Mouse (Mus musculus) CD4-positive, CD25-positive, alpha-beta regulatory T cell, adult 9 weeks (primary cell): Measurements from ENCODE around the gene Zfp629. TPM values are rescaled to one million over a fixed set of nuclear protein-coding genes. Genes with fewer than 3 reads are reported as not detected.

ENCODE experiments used
- polyA plus RNA-seq: library from polyadenylated mRNA; unstranded; fragments of 100-300 nt; shearing (Covaris generic); gene quantifications from one replicate; pipeline ENCODE4 v1.2.1, GENCODE M21; 2017

The Zfp629 gene
- 2.3 TPM for polyA plus RNA-seq

DNA sequence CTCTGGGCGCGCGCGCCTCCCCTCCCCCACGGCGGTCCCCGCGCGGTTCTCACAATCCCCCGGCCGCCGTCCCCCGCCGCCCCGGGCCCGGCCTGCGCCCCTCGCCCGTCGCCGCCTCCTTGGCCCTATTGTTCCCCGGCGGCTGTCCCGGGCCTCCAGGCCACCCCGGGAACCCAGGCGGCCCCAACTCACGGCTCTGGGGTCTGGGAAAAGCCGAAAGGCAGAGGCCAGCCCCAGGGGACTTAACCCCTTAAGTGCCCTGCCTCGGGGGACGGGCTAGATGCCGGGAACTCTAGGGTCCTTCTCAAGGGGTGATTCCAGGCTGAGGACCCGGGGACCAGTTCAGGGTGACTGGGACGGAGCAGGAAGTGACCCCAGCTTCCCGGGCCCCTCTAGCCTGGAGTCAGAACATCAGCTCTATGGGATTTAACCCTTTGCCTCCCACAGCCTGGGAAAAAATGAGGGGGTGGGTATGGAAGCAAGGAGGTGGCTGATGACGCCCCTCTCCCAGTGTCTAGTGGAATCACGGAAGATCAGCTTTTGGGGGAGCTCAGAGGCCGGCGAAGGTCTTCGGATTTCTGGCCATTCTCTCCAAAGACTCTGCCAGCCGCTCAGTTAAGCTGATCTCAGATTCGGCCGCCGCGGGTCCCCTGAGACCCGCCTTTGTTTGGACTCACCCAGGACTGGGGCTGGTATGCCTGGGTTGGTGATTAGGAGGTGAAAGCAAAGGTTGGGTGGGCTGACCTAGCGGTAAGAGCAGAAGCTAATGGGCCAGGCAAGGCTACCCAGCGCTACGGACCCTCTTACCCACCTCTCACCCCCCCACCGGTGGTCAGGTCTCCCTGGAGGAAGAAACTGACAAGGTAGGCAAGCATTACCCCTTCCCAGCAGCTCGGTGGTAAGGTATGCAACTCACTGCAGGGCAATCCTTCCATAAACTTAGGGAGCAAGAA is at the start of gene Zfp629:
TSS of gene Zfp629 (minus strand) at position 907 of the 953 bp plus-strand sequence.

DNA sequence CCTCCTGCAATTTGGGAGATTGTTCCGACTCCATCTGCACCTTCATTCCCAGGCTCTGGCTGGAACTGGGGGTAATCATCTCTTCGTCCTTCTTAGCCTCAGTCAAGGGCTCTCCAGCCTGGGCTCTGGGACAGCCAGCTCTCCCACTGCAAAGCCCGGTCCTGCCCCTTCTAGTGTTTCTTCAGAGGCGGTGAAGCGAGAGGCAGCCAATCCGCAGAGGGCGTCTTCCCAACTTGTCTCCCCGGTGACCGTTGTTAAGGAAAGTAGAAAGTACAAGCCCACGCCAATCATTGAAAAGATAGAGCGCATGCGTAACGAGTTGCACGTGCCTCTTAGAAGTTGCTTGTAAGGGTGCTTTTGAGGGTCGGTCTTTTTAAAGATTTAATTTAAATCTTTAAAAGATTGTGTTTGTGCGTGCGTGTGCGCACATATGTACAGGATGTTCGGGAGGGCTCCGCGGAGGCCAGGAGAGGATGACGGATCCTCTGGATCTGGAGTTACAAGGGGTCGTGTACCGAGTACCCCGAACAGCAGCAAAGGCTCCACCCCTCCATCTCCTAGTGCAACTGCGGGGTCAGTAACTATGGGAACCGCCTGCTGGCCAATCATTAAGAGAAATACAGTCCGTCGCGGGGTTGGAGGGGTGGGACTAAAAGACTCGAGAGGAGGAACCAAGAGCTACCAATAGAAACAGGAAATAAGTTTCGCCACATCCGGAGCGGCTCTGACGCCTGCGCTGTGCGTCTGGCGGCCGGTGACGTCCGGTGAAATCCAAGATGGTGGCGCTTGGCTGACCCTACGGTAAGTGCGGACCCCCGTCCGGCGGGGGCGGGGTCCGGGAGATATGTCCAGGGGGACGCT is 27.4 kb downstream of the Zfp629 start, which contains the start of the genes Ccdc189 and Rnf40:
TSS of gene Ccdc189 (minus strand) at position 585 of the 861 bp plus-strand sequence.
TSS of gene Rnf40 (plus strand) at position 757 of the 861 bp plus-strand sequence.

DNA sequence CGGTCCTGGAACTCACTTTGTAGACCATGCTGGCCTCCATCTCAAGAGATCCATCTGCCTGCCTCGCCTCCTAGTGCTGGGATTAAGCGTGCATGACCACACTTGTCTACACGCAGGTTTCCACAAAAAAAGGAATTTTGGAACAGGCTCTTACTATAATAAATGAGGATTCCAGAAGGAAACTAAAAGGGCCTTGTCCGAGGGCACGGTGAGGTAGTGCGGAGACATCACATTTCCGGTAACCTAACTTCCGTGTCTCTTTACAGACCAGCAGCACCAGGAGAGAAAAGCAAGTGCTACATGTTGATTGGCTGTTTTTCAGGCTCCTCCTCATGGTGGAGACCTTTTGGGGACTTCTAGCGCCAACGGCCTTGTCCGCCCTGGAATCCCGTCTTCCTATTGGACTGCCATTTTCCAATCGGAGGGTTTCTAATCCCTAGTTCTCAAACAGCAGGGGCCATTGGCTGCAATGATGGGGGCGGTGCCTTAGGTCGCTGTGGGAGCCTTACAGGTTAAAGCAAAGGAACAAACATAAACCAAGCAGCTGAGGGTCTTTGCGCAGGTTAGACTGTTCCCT is 42.6 kb downstream of the Zfp629 start, which contains the start of gene Phkg2:
TSS of gene Phkg2 (plus strand) at position 446 of the 577 bp plus-strand sequence.

DNA sequence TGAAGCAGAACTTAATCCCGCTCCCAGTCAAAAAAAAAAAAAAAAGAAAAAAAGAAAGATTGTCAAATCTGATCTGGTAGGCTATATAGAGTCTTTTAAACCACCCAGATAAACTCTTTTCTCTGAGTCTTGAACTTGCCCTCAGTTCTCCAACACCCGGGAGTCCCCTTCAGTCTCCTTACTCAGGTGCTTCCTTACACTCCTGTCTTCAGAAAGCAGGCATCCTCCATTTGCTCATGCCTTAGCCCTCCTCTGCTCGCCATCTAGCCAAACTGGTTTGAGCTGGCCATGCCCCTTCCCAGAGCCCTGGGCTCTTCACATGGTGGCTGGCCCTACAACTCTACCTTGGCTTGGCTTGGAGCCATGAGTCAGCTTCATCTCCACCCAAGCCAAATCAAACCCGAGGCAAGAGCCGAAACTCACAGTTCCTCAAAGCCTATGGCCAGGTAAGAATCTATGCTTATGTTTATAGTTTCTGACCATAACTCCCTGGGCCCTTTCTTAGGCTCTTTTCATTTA is 54.2 kb downstream of the Zfp629 start, which contains the start of gene Tmem265:
TSS of gene Tmem265 (plus strand) at position 51 of the 519 bp plus-strand sequence.

Other genes starting within 250 kb of the Zfp629 start
- 24.7 TPM for gene Zfp747, start 239.7 kb downstream of the Zfp629 start, polyA plus RNA-seq
- 9.9 TPM for gene 9130019O22Rik, start 228.6 kb downstream of the Zfp629 start, polyA plus RNA-seq
- 6.4 TPM for gene E430018J23Rik, start 222.2 kb downstream of the Zfp629 start, polyA plus RNA-seq
- gene Zfp764, start 209.0 kb downstream of the Zfp629 start, polyA plus RNA-seq, result 17.3 TPM
- 48.9 TPM for gene Zfp688, start 193.7 kb downstream of the Zfp629 start, polyA plus RNA-seq
- 11.8 TPM for gene Zfp689, start 166.6 kb downstream of the Zfp629 start, polyA plus RNA-seq
- 141 TPM for gene Prr14, start 156.2 kb downstream of the Zfp629 start, polyA plus RNA-seq
- gene Fbrs, start 136.6 kb downstream of the Zfp629 start, polyA plus RNA-seq, result 9.0 TPM
- 81.0 TPM for gene Srcap, start 103.8 kb downstream of the Zfp629 start, polyA plus RNA-seq
- 10.2 TPM for gene Gm42715, start 96.2 kb downstream of the Zfp629 start, polyA plus RNA-seq
- gene Tmem265, start 54.4 kb downstream of the Zfp629 start, polyA plus RNA-seq, result 14.8 TPM
- gene Phkg2, start 42.5 kb downstream of the Zfp629 start, polyA plus RNA-seq, result 112 TPM
- 0.48 TPM for gene Ccdc189, start 27.2 kb downstream of the Zfp629 start, polyA plus RNA-seq
- 154 TPM for gene Rnf40, start 27.0 kb downstream of the Zfp629 start, polyA plus RNA-seq
- 8.8 TPM for gene Bcl7c, start 93.1 kb upstream of the Zfp629 start, polyA plus RNA-seq
- not detected for gene Ctf1, start 96.9 kb upstream of the Zfp629 start, polyA plus RNA-seq
- not detected for gene Ctf2, start 116.4 kb upstream of the Zfp629 start, polyA plus RNA-seq
- 0.87 TPM for gene Fbxl19, start 128.7 kb upstream of the Zfp629 start, polyA plus RNA-seq
- 31.0 TPM for gene Orai3, start 154.0 kb upstream of the Zfp629 start, polyA plus RNA-seq
- 1.8 TPM for gene Setd1a, start 160.9 kb upstream of the Zfp629 start, polyA plus RNA-seq
- gene Gm49388, start 169.8 kb upstream of the Zfp629 start, polyA plus RNA-seq, result not detected
- 2.5 TPM for gene Hsd3b7, start 184.8 kb upstream of the Zfp629 start, polyA plus RNA-seq
- 174 TPM for gene Stx4a, start 208.5 kb upstream of the Zfp629 start, polyA plus RNA-seq
- gene Stx1b, start 208.8 kb upstream of the Zfp629 start, polyA plus RNA-seq, result 0.15 TPM